Mouse (Mus musculus) CD4-positive, CD25-positive, alpha-beta regulatory T cell, adult 4 months (primary cell): ENCODE data around the gene Pard3. TPM values are rescaled to one million over a fixed set of nuclear protein-coding genes. Genes with fewer than 3 reads are reported as not detected.

Experiments
- ATAC-seq: one replicate; pipeline ENCODE4 v1.8.0; 2017
- polyA plus RNA-seq, 2 experiments: library from polyadenylated mRNA; unstranded; fragments of 100-300 nt; shearing (Covaris generic); gene quantifications; one replicate each; pipeline ENCODE4 v1.2.1; 2017

The Pard3 gene
- polyA plus RNA-seq, 2 experiments from 2014 or later, result 0.75 TPM; not detected in 1

- ATAC-seq, result peak; percentile 81
Observed at GRCm38 (mm10) chr8:127440834-127441485, 377.3 kb downstream of the Pard3 start.

GRCm38 (mm10) chr8:127447401-127447800, 383.7 kb downstream of the Pard3 start:
- no peak for ATAC-seq

- no peak for ATAC-seq
Observed at GRCm38 (mm10) chr8:127449066-127449840, 385.6 kb downstream of the Pard3 start.

- ATAC-seq, result no peak
Observed at GRCm38 (mm10) chr8:127450954-127451668, 387.4 kb downstream of the Pard3 start.

- no peak for ATAC-seq
Observed at GRCm38 (mm10) chr8:127452364-127452763, 388.7 kb downstream of the Pard3 start.

- ATAC-seq, result no peak
Observed at GRCm38 (mm10) chr8:127457901-127458300, 394.2 kb downstream of the Pard3 start.

GRCm38 (mm10) chr8:127461173-127461572, 397.5 kb downstream of the Pard3 start:
- ATAC-seq, result no peak

- ATAC-seq, result no peak
Observed at GRCm38 (mm10) chr8:127462378-127462935, 398.8 kb downstream of the Pard3 start.

- ATAC-seq, result no peak
Observed at GRCm38 (mm10) chr8:127464300-127464699, 400.6 kb downstream of the Pard3 start.

GRCm38 (mm10) chr8:127472204-127472603, 408.5 kb downstream of the Pard3 start:
- no peak for ATAC-seq

- ATAC-seq, result no peak
Observed at GRCm38 (mm10) chr8:127480003-127480402, 416.3 kb downstream of the Pard3 start.

GRCm38 (mm10) chr8:127485618-127486017, 421.9 kb downstream of the Pard3 start:
- ATAC-seq, result no peak

GRCm38 (mm10) chr8:127491963-127492362, 428.3 kb downstream of the Pard3 start:
- ATAC-seq, result no peak

GRCm38 (mm10) chr8:127495226-127495780, 431.6 kb downstream of the Pard3 start:
- ATAC-seq, result peak; percentile 50

GRCm38 (mm10) chr8:127498997-127499719, 435.5 kb downstream of the Pard3 start:
- ATAC-seq, result no peak

- peak; percentile 42 for ATAC-seq
Observed at GRCm38 (mm10) chr8:127499720-127500114, 436.0 kb downstream of the Pard3 start.

- peak; percentile 86 for ATAC-seq
Observed at GRCm38 (mm10) chr8:127500206-127500605, 436.5 kb downstream of the Pard3 start.

GRCm38 (mm10) chr8:127501756-127502155, 438.1 kb downstream of the Pard3 start:
- ATAC-seq, result peak; percentile 24

GRCm38 (mm10) chr8:127505286-127505685, 441.6 kb downstream of the Pard3 start:
- no peak for ATAC-seq

- no peak for ATAC-seq
Observed at GRCm38 (mm10) chr8:127506336-127506735, 442.6 kb downstream of the Pard3 start.

GRCm38 (mm10) chr8:127511341-127511740, 447.6 kb downstream of the Pard3 start:
- ATAC-seq, result no peak

- no peak for ATAC-seq
Observed at GRCm38 (mm10) chr8:127512001-127512573, 448.4 kb downstream of the Pard3 start.
